Mouse (Mus musculus): ENCODE results near the gene Umps. TPM values are rescaled to one million over a fixed set of nuclear protein-coding genes. Genes with fewer than 3 reads are reported as not detected.

The Umps gene
- polyA plus RNA-seq, 1 experiment from 2014 or later = 34.6 TPM

DNA sequence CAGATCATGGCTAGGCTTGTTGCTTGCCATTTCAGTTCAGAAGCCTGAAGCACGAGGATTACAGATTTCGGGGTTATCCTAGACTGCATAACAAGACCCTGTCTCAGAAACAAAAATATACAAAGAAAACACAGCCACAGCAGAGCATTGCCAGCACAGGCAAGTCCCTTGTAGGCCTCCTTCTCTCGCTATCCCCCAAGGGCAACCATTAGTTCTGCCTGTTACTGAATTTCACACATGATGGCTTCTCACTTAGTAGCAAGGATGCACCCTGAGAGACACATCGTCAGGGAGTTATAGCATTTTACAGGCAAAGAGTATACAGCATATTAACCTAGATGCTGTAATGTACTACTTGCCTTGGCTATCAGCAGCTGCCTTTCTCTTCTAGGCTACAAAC is 58.6 kb downstream of the Umps start:
- Histone ChIP-seq H3K4me2 (no peak overlapping the region), H3K9ac (no peak overlapping the region), H3K4me3 (no peak overlapping the region), H3K9me3 (replicated peaks) (no peaks in the 10 kb centered on the region), H3K27me3 (replicated peaks) (no peaks in the 10 kb centered on the region), H3K27ac (ENCODE audit: poor library complexity, severe bottlenecking) (no peak overlapping the region), H3K36me3 (peaks cover 43% of the 10 kb centered on the region), H3K4me1 (replicated peaks) (peaks cover 16% of the 10 kb centered on the region)
- ATAC-seq (ENCODE audit: insufficient number of reproducible peaks, low FRiP score) = no peak
- 78% methylated on average over 4 of the region's 4 CpGs for WGBS

Other genes starting within 250 kb of the Umps start
- 0.12 and 0.24 TPM in 2 replicates for gene Muc13, start 173.0 kb downstream of the Umps start, polyA plus RNA-seq (2016; fragmentation: Nextera tagmentation; extraction: Ambion mirVana)
- 74.8 and 76.8 TPM in 2 replicates for gene Itgb5, start 137.4 kb downstream of the Umps start, polyA plus RNA-seq (2016; fragmentation: Nextera tagmentation; extraction: Ambion mirVana)

All from heart, embryonic 12.5 days (tissue).